Mouse (Mus musculus) G1E (cell line): Measurements from ENCODE around the gene Smarcal1. TPM values are rescaled to one million over a fixed set of nuclear protein-coding genes. Genes with fewer than 3 reads are reported as not detected.

Source experiments
- ATAC-seq: 2 replicates; pipeline ENCODE4 v1.8.0; 2016; ENCODE audit warnings: mild to moderate bottlenecking; ENCODE audit not compliant: insufficient number of reproducible peaks, poor library complexity, low FRiP score, severe bottlenecking; ENCODE audit errors: extremely low read depth
- DNase-seq: peaks from one replicate; pipeline ENCODE4 v3.0.0; 2012; ENCODE audit warnings: low spot score
- H3K27me3 ChIP-seq: 2 replicates; pipeline ENCODE4 v1.6.1; 2012; ENCODE audit warnings: mild to moderate bottlenecking, low read length, inconsistent platforms; ENCODE audit not compliant: insufficient read depth
- H3K36me3 ChIP-seq: replicated peaks from 2 replicates; pipeline ENCODE3; 2012; ENCODE audit warnings: mild to moderate bottlenecking, inconsistent platforms
- H3K4me1 ChIP-seq: 2 replicates; pipeline ENCODE4 v1.6.1; 2012; ENCODE audit warnings: low read depth, low read length, inconsistent platforms, mixed read lengths; ENCODE audit not compliant: insufficient read depth
- H3K4me3 ChIP-seq: 2 replicates; pipeline ENCODE4 v1.5.1; 2012; ENCODE audit warnings: low read depth, mild to moderate bottlenecking, inconsistent platforms, low read length, moderate library complexity, mixed read lengths
- H3K9me3 ChIP-seq: replicated peaks from 2 replicates; pipeline ENCODE4 v1.6.1; 2012; ENCODE audit warnings: inconsistent platforms
- CTCF ChIP-seq: IDR thresholded peaks from 2 replicates; pipeline ENCODE4 v1.5.1; 2012; ENCODE audit warnings: low read depth, low read length, inconsistent platforms, mixed read lengths
- GATA1 ChIP-seq: IDR thresholded peaks from 2 replicates; pipeline ENCODE4 v1.6.1; 2012; ENCODE audit warnings: borderline replicate concordance, low read length, inconsistent platforms, mixed read lengths
- GATA2 ChIP-seq: IDR thresholded peaks from 2 replicates; pipeline ENCODE4 v1.6.1; 2012; ENCODE audit warnings: low read depth, low read length, inconsistent platforms, borderline replicate concordance
- POLR2AphosphoS5 ChIP-seq: IDR thresholded peaks from 2 replicates; pipeline ENCODE4 v1.6.1; 2012; ENCODE audit warnings: low read depth, low read length, inconsistent platforms; ENCODE audit not compliant: insufficient replicate concordance
- TAL1 ChIP-seq: conservative IDR thresholded peaks from 2 replicates; pipeline ENCODE4 v1.6.1; 2012; ENCODE audit warnings: low read depth, low read length, inconsistent platforms, mixed read lengths
- polyA plus RNA-seq: library from polyadenylated mRNA; stranded (reverse); fragments of >175 nt; gene quantifications from 2 replicates; pipeline ENCODE4 v1.2.3, GENCODE M21; 2012
- total RNA-seq, 2 experiments: library from RNA; stranded (forward) in 1 of 2; stranded (reverse) in 1 of 2; fragments of 200-1000 nt in 1 of 2; fragments of >200 nt in 1 of 2; fragmentation: Nextera tagmentation in 1 of 2; gene quantifications; 2 replicates each; pipeline ENCODE4 v1.2.3; 2014 to 2017

Gene Smarcal1
- total and polyA plus RNA-seq, 3 experiments = 10.6 to 41.8 (median 35.9) TPM

DNA sequence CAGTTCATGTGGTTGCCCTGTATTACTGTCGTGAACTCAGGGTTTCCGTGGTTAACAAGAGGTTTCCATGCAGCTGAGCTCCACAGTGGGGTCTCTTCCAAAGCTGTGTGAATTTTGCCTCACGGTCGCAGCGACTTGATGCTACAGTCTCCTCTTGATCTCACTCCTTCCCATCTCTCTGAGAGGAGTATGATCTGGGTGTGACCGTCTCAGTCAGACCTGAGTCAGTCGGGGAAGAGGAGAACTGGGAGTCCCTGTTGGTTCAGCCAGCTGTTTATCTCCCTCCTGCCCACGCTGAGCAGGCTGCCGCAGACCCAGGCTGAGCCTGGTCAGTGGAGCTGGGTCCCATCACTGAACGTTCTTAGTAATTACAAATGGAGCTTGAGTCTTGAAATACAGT is 26.1 kb downstream of the Smarcal1 start:
- Histone ChIP-seq H3K4me1 (no peaks in the 10 kb centered on the region), H3K27me3 (no peaks in the 10 kb centered on the region), H3K36me3 (peaks cover 95% of the 10 kb centered on the region), H3K4me3 (no peak overlapping the region), H3K9me3 (no peaks in the 10 kb centered on the region)
- no peak for ATAC-seq
- DNase-seq = no peak
- TF ChIP-seq GATA2 (no peak), CTCF (no peak), GATA1 (no peak), TAL1 (no peak), POLR2AphosphoS5 (no peak)

DNA sequence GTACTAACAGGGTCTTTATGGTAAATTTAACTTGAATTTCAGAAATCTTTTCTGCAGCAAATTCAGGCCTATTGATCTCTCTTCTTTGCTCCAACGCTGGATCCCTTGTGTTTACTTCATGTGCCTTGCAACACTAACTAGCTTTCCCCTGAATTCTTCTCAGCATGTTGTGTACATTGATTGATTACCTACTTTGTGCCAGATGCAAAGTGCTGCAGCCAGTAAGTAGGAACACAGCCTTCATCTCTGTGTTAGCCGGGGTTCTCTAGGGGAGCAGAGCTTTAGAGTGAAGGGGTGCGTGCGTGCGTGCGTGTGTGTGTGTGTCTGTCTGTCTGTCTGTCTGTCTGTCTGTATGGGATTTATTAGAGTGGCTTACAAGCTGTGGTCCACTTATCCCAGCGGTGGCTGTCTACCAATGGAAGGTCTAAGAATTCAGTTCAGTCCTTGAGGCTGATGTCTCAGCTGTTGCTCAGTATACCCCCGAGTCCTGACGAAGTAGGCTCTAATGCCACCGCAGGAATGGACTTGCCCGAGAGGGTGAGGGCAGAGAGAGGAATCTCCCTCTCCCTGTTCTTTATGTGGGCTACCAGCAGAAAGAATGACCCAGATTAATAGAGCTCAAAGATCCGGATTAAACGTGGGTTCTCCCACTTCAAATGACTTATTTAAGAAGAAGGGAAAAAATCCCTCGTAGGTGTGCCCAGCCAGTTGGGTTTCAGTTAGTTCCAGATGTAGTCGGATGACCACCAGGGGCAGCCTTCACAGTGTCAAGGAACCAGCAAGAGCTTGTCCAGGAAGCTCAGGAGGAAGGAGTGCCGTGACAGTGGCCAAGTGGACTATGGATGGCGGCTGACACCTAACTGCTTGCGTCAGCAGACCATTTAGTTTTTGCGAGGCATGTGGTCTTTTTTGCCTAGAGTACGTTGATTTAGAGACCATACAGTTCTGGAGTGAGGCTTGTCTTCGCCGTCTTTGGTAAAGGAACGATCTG is 27.1 kb downstream of the Smarcal1 start:
- Histone ChIP-seq H3K4me3 (no peak overlapping the region), H3K36me3 (peaks cover 96% of the 10 kb centered on the region), H3K9me3 (no peaks in the 10 kb centered on the region), H3K4me1 (no peaks in the 10 kb centered on the region), H3K27me3 (no peaks in the 10 kb centered on the region)
- TF ChIP-seq POLR2AphosphoS5 (no peak), CTCF (no peak), GATA1 (no peak), TAL1 (no peak), GATA2 (no peak)
- ATAC-seq (no peak), DNase-seq (no peak)

DNA sequence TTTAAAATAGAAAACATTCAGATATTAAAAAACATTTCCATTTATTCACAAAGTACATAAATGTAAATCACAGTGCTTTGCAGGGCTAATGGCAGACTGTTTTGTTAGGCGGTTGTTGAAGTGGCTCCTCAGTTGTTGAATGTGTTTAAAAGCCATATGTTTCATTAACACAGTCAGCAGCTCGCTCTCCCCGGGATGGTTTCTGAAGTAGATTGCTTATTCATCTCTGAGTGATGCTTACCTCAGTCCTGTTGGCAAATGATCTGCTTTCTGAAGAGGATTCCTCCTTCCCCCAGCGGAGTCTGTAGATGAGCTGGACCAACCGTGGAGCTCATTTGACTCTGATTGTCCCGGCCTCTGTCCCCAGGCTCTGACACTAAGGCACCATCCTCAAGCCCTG is 29.1 kb downstream of the Smarcal1 start:
- no peak for TF ChIP-seq TAL1
- TF ChIP-seq GATA1 = no peak
- no peak for TF ChIP-seq POLR2AphosphoS5
- TF ChIP-seq GATA2 = no peak
- no peak for TF ChIP-seq CTCF
- no peak for DNase-seq
- Histone ChIP-seq H3K9me3 (no peaks in the 10 kb centered on the region), H3K27me3 (no peaks in the 10 kb centered on the region), H3K4me3 (no peak overlapping the region), H3K4me1 (no peaks in the 10 kb centered on the region), H3K36me3 (peaks cover 97% of the 10 kb centered on the region)
- ATAC-seq = no peak

DNA sequence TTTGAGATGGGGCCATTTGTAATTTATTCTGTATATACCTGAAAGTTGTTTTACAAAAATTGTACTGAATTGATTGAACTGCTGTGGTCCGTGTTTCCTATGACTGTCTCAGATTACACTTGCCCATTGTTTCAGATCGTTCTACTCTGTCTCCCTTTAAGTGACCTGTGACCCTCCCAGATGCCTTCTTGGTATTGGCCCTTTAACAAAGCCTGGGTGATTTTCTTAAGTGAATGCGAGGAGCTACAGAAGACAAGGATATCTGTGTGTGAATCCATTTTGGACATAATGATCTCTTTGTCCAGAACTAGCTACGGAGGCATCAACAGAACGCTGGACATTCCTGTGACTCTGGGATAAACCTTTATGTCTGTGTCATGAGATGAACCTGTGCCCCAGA is 52.2 kb downstream of the Smarcal1 start:
- no peak for TF ChIP-seq CTCF
- TF ChIP-seq GATA1 = no peak
- TF ChIP-seq POLR2AphosphoS5 = no peak
- no peak for TF ChIP-seq TAL1
- TF ChIP-seq GATA2 = no peak
- ATAC-seq (no peak), DNase-seq (no peak)
- H3K36me3 ChIP-seq = peaks cover 37% of the 10 kb centered on the region
- H3K27me3 ChIP-seq = peaks cover 5% of the 10 kb centered on the region; the same call in 1 of the 2 replicates
- no peaks in the 10 kb centered on the region for H3K9me3 ChIP-seq
- H3K4me3 ChIP-seq = no peak overlapping the region
- no peaks in the 10 kb centered on the region for H3K4me1 ChIP-seq

DNA sequence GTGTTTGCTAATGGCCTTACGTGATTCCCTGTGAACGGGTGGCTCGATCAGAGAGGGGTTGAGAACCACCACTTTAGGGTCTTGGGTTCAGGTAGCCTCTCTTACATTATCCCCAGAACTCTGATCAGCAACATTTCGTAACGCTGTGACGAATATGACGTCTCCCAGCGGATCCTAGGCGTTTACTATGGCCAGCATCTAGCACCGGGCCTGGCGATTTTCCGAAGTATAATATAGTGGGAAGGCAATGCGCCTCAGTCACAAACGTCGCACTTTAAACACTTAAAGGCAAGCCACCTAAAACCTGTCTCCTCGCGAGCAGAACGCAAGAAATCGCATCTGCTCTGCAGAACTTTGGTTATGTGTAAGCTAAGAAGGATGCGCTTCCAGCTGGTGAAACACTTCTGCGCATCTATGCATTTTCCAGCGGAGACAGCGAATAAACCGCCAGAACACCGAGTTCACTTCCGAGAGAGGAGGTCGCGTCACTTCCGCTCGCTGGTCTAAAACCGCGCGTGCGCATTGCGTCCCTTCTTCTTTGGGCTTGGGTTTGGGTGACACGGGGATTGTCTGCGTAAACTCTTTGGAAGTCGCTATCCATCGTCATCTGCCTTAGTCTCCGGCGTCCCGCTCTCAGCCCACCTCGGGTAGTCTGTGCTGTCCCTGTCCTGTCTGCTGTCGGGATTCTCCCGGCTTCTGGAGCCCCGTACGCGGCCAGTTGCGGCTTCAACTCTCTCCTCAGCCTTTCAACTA is 57.8 kb downstream of the Smarcal1 start:
- Histone ChIP-seq H3K4me3 (no peak overlapping the region), H3K36me3 (no peaks in the 10 kb centered on the region), H3K27me3 (peaks cover 11% of the 10 kb centered on the region), H3K4me1 (no peaks in the 10 kb centered on the region), H3K9me3 (no peaks in the 10 kb centered on the region)
- ATAC-seq (no peak; the same call in 1 of the 2 replicates), DNase-seq (no peak)
- TF ChIP-seq GATA2 = no peak
- no peak for TF ChIP-seq POLR2AphosphoS5
- no peak for TF ChIP-seq TAL1
- TF ChIP-seq CTCF = no peak
- no peak for TF ChIP-seq GATA1

DNA sequence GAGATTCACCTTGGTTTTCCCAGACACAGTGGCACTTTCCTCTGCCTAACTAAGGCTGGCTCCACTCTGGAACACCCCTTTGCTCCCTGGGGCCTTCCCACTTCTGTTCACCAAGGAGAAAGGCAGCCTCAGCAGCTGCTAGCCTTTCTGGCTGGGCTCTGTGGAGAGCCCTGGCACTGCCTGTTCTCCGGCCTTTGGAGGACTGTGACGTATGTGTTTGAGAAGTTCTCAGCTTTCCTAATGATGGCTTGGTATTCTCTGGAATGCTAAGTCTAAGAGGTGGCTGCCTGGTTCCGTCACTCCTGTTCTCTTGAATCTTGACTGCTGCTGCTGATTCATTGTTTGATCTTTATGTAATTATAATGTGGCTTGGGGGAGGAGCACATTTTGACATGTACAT is 90.0 kb downstream of the Smarcal1 start:
- Histone ChIP-seq H3K4me3 (no peak overlapping the region), H3K4me1 (no peaks in the 10 kb centered on the region), H3K36me3 (no peaks in the 10 kb centered on the region), H3K27me3 (no peaks in the 10 kb centered on the region; the same call in 1 of the 2 replicates), H3K9me3 (no peaks in the 10 kb centered on the region)
- TF ChIP-seq GATA1 (no peak), POLR2AphosphoS5 (no peak), GATA2 (no peak), TAL1 (no peak)
- DNase-seq (no peak), ATAC-seq (no peak)

Other genes starting within 250 kb of the Smarcal1 start
- gene March4, start 46.3 kb upstream of the Smarcal1 start, total RNA-seq (2014; fragmentation: Nextera tagmentation) = not detected in 2 replicates
- 0.05 and 0.06 TPM in 2 replicates for gene March4, start 46.3 kb upstream of the Smarcal1 start, total RNA-seq (2017)
- gene March4, start 46.3 kb upstream of the Smarcal1 start, polyA plus RNA-seq = not detected in 2 replicates
- not detected in 2 replicates for gene Ankar, start 117.3 kb downstream of the Smarcal1 start, total RNA-seq (2014; fragmentation: Nextera tagmentation)
- under 0.01 and 0.05 TPM in 2 replicates for gene Ankar, start 117.3 kb downstream of the Smarcal1 start, total RNA-seq (2017)
- not detected in 2 replicates for gene Ankar, start 117.3 kb downstream of the Smarcal1 start, polyA plus RNA-seq
- 292 and 302 TPM in 2 replicates for gene Rpl37a, start 128.0 kb downstream of the Smarcal1 start, total RNA-seq (2014; fragmentation: Nextera tagmentation)
- 1,269 and 1,321 TPM in 2 replicates for gene Rpl37a, start 128.0 kb downstream of the Smarcal1 start, total RNA-seq (2017)
- gene Rpl37a, start 128.0 kb downstream of the Smarcal1 start, polyA plus RNA-seq = 154 and 162 TPM in 2 replicates
- not detected in 2 replicates for gene Igfbp2, start 241.3 kb downstream of the Smarcal1 start, total RNA-seq (2014; fragmentation: Nextera tagmentation)
- 0.29 and 0.55 TPM in 2 replicates for gene Igfbp2, start 241.3 kb downstream of the Smarcal1 start, total RNA-seq (2017)
- not detected in 2 replicates for gene Igfbp2, start 241.3 kb downstream of the Smarcal1 start, polyA plus RNA-seq